Mouse (Mus musculus): ENCODE data around the gene Prkar2a. TPM values are rescaled to one million over a fixed set of nuclear protein-coding genes. Genes with fewer than 3 reads are reported as not detected.

Prkar2a gene
- polyA plus RNA-seq, 1 experiment from 2014 or later, result 65.9 TPM

GRCm38 (mm10) chr9:108759121-108759520 is 70.0 kb downstream of the Prkar2a start:
- Histone ChIP-seq H3K4me3 (no peak overlapping the region), H3K4me2 (no peak overlapping the region), H3K27me3 (no peaks in the 10 kb centered on the region), H3K4me1 (replicated peaks) (no peaks in the 10 kb centered on the region), H3K9ac (no peak overlapping the region), H3K9me3 (no peaks in the 10 kb centered on the region), H3K27ac (replicated peaks) (no peak overlapping the region), H3K36me3 (no peaks in the 10 kb centered on the region)
- 97% methylated on average over 20 of the region's 20 CpGs for WGBS
- no peak for ATAC-seq (ENCODE audit: low FRiP score, low read depth)

DNA sequence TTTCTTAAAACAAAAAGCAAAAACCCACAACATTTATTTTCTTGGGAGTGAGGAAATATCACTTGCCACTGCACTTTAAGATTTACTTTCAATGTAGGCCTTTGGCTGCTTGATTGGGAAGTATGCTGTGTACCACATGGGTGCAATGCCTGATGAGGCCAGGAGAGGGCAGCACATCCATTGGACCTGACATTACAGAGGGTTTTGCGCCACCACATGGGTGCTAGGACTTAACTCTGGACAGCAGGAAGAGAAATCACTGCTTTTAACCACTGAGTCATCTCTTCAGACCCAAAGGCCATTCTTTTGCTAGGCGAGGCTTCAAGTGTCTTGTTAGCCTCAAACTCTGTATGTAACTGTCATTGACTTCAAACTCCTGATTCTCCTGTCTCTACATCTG is 70.7 kb downstream of the Prkar2a start:
- no peak for ATAC-seq (ENCODE audit: low FRiP score, low read depth)
- WGBS, result 67% methylated on average over 2 of the region's 2 CpGs
- H3K27me3 ChIP-seq, result no peaks in the 10 kb centered on the region
- H3K4me2 ChIP-seq, result no peak overlapping the region
- no peak overlapping the region for H3K27ac ChIP-seq (replicated peaks)
- H3K9ac ChIP-seq, result no peak overlapping the region
- H3K9me3 ChIP-seq, result no peaks in the 10 kb centered on the region
- no peak overlapping the region for H3K4me3 ChIP-seq
- no peaks in the 10 kb centered on the region for H3K4me1 ChIP-seq (replicated peaks)
- H3K36me3 ChIP-seq, result no peaks in the 10 kb centered on the region

GRCm38 (mm10) chr9:108761561-108761960 is 72.4 kb downstream of the Prkar2a start:
- Histone ChIP-seq H3K27ac (replicated peaks) (no peak overlapping the region), H3K9me3 (no peaks in the 10 kb centered on the region), H3K9ac (no peak overlapping the region), H3K36me3 (no peaks in the 10 kb centered on the region), H3K4me3 (no peak overlapping the region), H3K4me2 (no peak overlapping the region), H3K27me3 (no peaks in the 10 kb centered on the region), H3K4me1 (replicated peaks) (no peaks in the 10 kb centered on the region)
- no peak for ATAC-seq (ENCODE audit: low FRiP score, low read depth)

- H3K36me3 ChIP-seq, result no peaks in the 10 kb centered on the region
- no peak overlapping the region for H3K27ac ChIP-seq (replicated peaks)
- WGBS, result 78% methylated on average over 10 of the region's 10 CpGs
- no peak overlapping the region for H3K4me2 ChIP-seq
- H3K4me3 ChIP-seq, result no peak overlapping the region
- H3K9me3 ChIP-seq, result no peaks in the 10 kb centered on the region
- ATAC-seq (ENCODE audit: low FRiP score, low read depth), result no peak
- H3K9ac ChIP-seq, result no peak overlapping the region
- H3K4me1 ChIP-seq (replicated peaks), result no peaks in the 10 kb centered on the region
- H3K27me3 ChIP-seq, result no peaks in the 10 kb centered on the region
Observed at GRCm38 (mm10) chr9:108764971-108765370, 75.9 kb downstream of the Prkar2a start.

GRCm38 (mm10) chr9:108776614-108777013 is 87.5 kb downstream of the Prkar2a start:
- Histone ChIP-seq H3K9ac (no peak overlapping the region), H3K27me3 (no peaks in the 10 kb centered on the region), H3K27ac (replicated peaks) (no peak overlapping the region), H3K4me2 (no peak overlapping the region), H3K36me3 (no peaks in the 10 kb centered on the region), H3K9me3 (no peaks in the 10 kb centered on the region), H3K4me3 (no peak overlapping the region), H3K4me1 (replicated peaks) (no peaks in the 10 kb centered on the region)
- WGBS, result 88% methylated on average over 4 of the region's 4 CpGs
- ATAC-seq (ENCODE audit: low FRiP score, low read depth), result no peak

DNA sequence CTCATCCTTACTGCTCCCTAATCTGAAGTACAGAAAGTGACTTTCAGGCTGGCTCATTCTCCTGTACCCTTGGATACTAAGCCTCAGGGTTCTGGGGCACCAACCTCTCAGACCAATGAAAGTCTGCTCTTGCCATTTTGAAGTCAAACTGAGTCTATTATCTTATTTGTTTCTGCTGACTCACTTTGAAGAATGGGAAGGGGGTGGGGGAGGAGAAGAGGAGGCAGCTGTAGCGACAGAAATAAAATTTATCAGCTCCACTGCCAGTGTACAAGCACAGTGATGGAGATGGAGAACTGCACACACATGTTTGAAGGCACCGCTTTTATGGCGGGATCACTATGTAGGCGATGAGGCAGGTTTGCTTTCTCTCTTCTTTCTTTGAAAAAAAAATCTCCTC is 88.2 kb downstream of the Prkar2a start:
- Histone ChIP-seq H3K4me3 (no peak overlapping the region), H3K9me3 (no peaks in the 10 kb centered on the region), H3K27me3 (no peaks in the 10 kb centered on the region), H3K4me2 (no peak overlapping the region), H3K36me3 (no peaks in the 10 kb centered on the region), H3K27ac (replicated peaks) (no peak overlapping the region), H3K9ac (no peak overlapping the region), H3K4me1 (replicated peaks) (peaks cover under 1% of the 10 kb centered on the region; the same call in 1 of the 2 replicates)
- 78% methylated on average over 4 of the region's 4 CpGs for WGBS
- ATAC-seq (ENCODE audit: low FRiP score, low read depth), result no peak

DNA sequence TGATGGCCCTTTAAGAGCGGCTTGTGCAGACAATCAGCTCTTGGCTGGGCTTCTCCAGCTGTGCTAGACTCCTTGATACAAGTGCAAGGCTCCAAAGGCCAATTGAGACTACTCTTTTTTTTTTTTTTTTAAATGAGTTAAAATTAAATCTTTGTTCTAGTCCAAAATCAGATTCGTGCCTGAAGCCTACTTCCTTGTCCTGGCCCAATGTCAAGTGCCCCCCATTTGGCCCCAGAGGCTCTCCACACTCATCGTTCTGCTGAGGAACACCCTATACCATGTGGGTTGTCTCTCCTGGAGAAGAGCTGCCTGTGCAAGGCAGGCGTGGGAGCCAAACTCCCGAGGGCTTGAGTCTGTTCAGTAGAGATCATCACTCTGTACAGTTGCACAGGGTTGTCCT is 91.8 kb downstream of the Prkar2a start:
- no peak overlapping the region for H3K9ac ChIP-seq
- no peaks in the 10 kb centered on the region for H3K27me3 ChIP-seq
- H3K4me3 ChIP-seq, result no peak overlapping the region
- whole genome bisulfite sequencing, result 62% methylated on average over 5 of the region's 5 CpGs
- H3K4me2 ChIP-seq, result no peak overlapping the region
- H3K27ac ChIP-seq (replicated peaks), result no peak overlapping the region
- no peaks in the 10 kb centered on the region for H3K9me3 ChIP-seq
- H3K36me3 ChIP-seq, result no peaks in the 10 kb centered on the region
- no peak for ATAC-seq (ENCODE audit: low FRiP score, low read depth)
- H3K4me1 ChIP-seq (replicated peaks), result peaks cover 24% of the 10 kb centered on the region

DNA sequence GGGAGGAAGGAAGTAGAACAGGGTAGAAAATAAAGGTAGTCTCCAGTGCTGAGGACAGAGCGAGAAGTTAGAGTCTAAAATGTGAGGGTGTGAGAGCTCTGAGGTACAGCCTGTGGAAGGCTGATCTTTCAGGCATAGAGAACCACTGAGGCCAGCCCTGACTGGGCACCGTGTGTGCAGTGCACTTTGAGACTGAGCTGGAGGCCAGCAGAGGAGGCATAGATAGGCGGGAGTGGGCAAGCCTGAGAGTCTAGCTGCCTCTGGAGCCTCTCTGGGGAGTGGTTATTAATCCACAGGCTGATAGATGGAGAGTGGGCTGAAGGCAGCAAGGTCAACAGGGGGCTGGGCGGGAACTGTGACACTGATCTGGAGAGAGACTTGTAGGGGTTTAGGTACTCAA is 92.8 kb downstream of the Prkar2a start:
- H3K9ac ChIP-seq, result no peak overlapping the region
- H3K36me3 ChIP-seq, result no peaks in the 10 kb centered on the region
- 63% methylated on average over 4 of the region's 4 CpGs for WGBS
- H3K4me2 ChIP-seq, result no peak overlapping the region
- H3K27ac ChIP-seq (replicated peaks), result no peak overlapping the region
- no peaks in the 10 kb centered on the region for H3K9me3 ChIP-seq
- ATAC-seq (ENCODE audit: low FRiP score, low read depth), result no peak
- H3K4me3 ChIP-seq, result no peak overlapping the region
- no peaks in the 10 kb centered on the region for H3K27me3 ChIP-seq
- H3K4me1 ChIP-seq (replicated peaks), result peaks cover 33% of the 10 kb centered on the region

GRCm38 (mm10) chr9:108782836-108783547 is 93.9 kb downstream of the Prkar2a start:
- 5% methylated on average over 9 of the region's 9 CpGs for WGBS
- H3K9me3 ChIP-seq, result no peaks in the 10 kb centered on the region
- peaks cover 44% of the 10 kb centered on the region for H3K4me1 ChIP-seq (replicated peaks)
- no peaks in the 10 kb centered on the region for H3K36me3 ChIP-seq
- peak overlapping the region; percentile 69 for H3K4me3 ChIP-seq
- H3K27me3 ChIP-seq, result no peaks in the 10 kb centered on the region
- peak; percentile 15 for ATAC-seq (ENCODE audit: low FRiP score, low read depth)
- peak overlapping the region; percentile 46 for H3K9ac ChIP-seq
- H3K4me2 ChIP-seq, result peak overlapping the region; percentile 79
- H3K27ac ChIP-seq (replicated peaks), result peak overlapping the region; percentile 95

DNA sequence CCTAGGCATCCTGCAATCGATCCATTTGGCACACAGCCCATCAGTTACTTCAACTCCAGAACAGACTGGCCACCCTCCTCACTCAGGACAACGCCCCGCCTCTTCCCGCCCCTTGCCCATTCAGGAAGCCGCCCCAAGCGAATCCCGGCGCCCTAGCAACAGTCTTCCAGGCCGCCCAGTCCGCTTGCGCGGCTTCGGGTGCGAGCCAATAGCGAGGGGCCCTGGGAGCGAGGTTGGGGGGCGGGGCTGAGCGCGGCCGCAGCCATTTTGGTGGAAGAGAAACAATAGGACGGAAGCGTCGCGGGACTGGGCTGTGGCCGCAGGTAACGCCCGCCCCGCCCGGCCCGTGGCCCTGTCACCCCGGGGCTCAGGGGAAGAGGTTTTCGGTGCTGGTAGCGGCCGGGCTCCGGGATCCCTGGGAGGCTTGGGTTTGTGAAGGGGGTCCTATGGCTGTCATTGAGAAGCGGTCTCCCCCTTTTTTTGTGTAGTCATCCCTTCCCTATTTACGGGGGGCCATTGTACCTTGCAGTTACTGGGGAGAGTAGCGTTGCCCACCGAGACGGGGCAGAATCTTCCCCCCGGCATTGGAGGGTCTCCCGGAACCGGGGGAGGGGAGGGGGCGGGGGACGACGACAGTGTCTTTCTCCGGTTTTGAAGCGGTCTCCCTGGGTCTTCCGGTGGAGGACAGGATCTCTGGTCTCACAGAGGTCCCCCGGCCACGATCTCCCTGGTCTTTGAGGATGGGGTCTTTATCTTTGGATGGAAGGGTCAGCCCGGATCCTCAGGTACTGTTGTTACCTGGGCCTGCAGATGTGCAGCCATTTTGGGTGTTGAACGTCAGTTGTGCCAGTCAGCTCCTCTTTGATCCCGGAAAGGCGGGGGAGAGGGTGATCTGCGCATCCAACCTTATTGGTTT is 94.7 kb downstream of the Prkar2a start, which contains the start of gene Ip6k2:
Gene Ip6k2 (plus strand): TSS at position 249 of the 916 bp plus-strand sequence.
- H3K36me3 ChIP-seq, result no peaks in the 10 kb centered on the region
- peak within 1 kb of the TSS; percentile 69 for H3K4me3 ChIP-seq
- peak within 1 kb of the TSS; percentile 95 for H3K27ac ChIP-seq (replicated peaks)
- no peaks in the 10 kb centered on the region for H3K9me3 ChIP-seq
- H3K27me3 ChIP-seq, result no peaks in the 10 kb centered on the region
- H3K4me1 ChIP-seq (replicated peaks), result peaks cover 52% of the 10 kb centered on the region
- ATAC-seq (ENCODE audit: low FRiP score, low read depth), result peak; percentile 98
- peak within 1 kb of the TSS; percentile 79 for H3K4me2 ChIP-seq
- peak within 1 kb of the TSS; percentile 89 for H3K9ac ChIP-seq
- WGBS, result under 1% methylated on average over 55 of the region's 56 CpGs

DNA sequence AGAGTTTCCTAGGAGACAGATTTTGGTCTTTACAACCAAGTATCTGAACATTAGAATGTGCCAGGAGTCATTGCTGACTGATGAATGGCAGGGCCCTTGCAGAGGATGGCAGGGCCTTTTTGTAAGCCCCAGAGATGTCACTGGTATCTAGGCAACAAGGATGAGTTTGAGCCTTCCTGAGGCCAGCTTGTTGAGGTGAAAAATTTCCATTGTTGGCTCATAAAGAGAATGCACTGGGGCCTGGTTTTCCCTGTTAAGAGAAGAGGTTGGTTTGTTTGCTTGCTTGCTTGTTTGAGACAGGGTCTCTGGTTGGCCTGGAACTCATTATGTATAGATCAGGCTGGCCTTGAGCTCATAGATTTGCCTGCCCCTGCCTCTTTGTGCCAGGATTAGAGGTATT is 96.3 kb downstream of the Prkar2a start:
- Histone ChIP-seq H3K9ac (peak overlapping the region; percentile 89), H3K4me1 (replicated peaks) (peaks cover 68% of the 10 kb centered on the region), H3K4me3 (peak overlapping the region; percentile 69), H3K27me3 (no peaks in the 10 kb centered on the region), H3K9me3 (no peaks in the 10 kb centered on the region), H3K36me3 (no peaks in the 10 kb centered on the region), H3K4me2 (peak overlapping the region; percentile 79), H3K27ac (replicated peaks) (peak overlapping the region; percentile 95)
- no peak for ATAC-seq (ENCODE audit: low FRiP score, low read depth)

GRCm38 (mm10) chr9:108786494-108786893 is 97.4 kb downstream of the Prkar2a start:
- Histone ChIP-seq H3K9me3 (no peaks in the 10 kb centered on the region), H3K4me3 (peak overlapping the region; percentile 69), H3K9ac (no peak overlapping the region), H3K4me2 (peak overlapping the region; percentile 79), H3K27ac (replicated peaks) (no peak overlapping the region), H3K36me3 (no peaks in the 10 kb centered on the region), H3K4me1 (replicated peaks) (peaks cover 78% of the 10 kb centered on the region), H3K27me3 (no peaks in the 10 kb centered on the region)
- WGBS, result 74% methylated on average over 1 of the region's 1 CpGs
- ATAC-seq (ENCODE audit: low FRiP score, low read depth), result no peak

All from hindbrain, embryonic 15.5 days (tissue).